Mouse (Mus musculus) left cerebral cortex, adult 9 months (tissue): ENCODE data around the gene Phf12.

Experiments used
- DNase-seq, 2 experiments: peaks; one replicate each; pipeline ENCODE4 v3.0.0; 2022; ENCODE audit warnings: low spot score in 2 of 2

Phf12 gene

GRCm38 (mm10) chr11:77982441-77982905, at the start of gene Phf12:
Phf12 (plus strand) TSS chr11:77982754.
- peak; percentile 100 for DNase-seq

- DNase-seq: no peak
These were observed 48.4 kb upstream of the Phf12 start for GRCm38 (mm10) chr11:77934111-77934521.

DNA sequence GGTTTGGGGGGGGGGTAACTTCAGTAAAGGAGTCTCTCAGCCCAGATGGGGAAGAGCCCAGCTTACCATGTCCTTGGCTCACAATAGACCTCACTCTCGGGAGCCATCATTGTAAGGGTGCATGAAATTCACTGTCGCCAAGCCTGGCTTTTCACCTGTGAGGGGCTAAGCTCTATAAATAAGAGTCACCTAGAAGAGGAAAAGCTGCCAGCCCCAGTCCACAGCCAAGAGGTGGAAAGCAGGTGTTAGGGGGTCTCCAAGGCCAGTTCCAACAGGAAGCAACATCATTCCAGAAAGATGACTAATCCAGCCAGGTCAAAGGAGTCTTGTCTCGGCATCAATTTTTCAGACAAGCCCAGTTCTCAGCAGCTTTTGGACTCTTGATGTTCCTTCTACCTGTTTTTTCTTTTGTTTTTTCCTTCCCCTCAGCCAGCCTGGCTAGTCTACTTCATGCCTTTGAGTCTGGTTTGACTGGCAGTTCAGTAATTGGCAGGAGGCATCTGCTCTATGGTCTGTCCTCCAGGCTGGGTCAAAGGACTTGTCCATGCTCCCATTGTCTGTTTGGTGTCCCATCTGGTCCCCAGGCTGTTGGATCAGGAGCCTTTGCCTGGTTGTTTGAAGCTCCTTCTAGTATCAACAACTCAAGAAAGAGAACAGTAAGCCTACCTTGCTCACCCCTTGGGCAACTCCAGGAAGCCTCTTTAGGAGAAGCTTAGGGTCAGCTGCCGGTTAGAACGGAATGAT, 47.8 kb upstream of the Phf12 start:
- DNase-seq: no peak

DNA sequence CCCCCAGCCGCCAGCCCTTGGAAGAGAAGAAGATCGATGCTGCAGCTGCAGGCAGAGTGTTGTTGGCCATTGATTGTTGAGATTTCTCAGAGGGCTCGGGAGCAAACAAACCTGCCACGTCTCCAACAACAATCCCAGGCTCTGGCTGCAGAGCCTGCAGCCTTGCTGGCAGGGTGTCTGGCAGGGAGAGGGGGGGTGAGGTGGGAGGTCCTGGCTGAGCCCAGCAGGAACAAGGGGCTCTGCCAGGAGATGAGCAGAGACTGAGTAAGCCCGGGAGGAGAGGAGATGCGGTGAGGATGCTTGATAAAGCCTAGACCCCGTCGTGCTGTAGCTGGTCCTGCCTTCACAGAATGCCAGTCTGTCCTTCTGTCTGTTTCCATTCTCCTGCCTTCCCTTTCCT, 45.7 kb upstream of the Phf12 start:
- no peak for DNase-seq

GRCm38 (mm10) chr11:77937649-77938410, 44.7 kb upstream of the Phf12 start:
- no peak for DNase-seq

DNA sequence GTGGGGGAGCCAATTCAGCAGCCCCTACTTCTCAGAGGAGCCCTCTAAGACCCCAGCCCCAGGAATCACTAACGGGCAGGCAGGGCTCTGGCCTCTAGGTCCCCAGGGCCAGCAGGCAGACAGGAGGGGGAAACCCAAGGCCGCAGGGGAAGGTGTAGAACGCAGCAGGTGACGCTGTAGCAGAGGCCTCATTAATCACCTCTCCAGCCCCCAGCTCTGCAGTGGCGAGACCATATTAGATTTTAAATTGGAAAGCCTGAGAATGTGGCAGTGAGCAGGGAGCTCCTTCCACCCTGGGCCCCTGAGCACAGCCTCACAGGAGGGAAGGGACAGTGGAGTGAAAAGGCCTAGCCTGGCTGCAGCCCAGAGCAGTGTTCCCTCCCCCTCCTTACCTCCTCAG, 40.3 kb upstream of the Phf12 start:
- DNase-seq: no peak

GRCm38 (mm10) chr11:77947860-77948259, 34.7 kb upstream of the Phf12 start:
- DNase-seq: no peak

DNA sequence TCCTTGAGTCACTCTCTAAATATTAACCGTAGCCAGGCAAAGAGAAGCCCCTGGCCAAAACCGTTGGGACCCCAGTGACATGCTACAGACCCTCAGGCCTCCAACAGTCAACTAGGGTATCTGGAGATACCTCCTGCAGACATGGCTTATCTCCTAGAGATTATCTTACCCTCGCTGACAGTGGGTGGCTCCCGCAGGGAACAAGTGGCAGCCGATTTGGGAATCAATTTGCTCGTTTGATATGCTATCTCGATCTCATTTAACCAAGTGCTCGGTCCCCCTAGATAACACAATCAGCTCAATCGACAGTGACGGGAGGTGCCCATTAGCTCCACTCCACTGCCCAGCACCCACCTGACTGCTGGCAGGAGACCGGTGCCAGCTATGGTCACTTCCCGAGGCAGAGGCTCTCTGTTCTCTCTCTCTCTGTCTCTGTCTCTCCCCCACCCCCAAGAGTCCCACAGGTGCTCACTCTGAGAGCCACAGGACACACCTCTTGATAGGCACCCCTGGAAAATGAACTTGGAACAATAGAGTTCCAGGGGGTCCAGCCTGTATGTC, 32.3 kb upstream of the Phf12 start:
- no peak for DNase-seq

GRCm38 (mm10) chr11:77950797-77951228, 31.7 kb upstream of the Phf12 start:
- peak in 1 of 2 experiments; percentile 64 for DNase-seq

DNA sequence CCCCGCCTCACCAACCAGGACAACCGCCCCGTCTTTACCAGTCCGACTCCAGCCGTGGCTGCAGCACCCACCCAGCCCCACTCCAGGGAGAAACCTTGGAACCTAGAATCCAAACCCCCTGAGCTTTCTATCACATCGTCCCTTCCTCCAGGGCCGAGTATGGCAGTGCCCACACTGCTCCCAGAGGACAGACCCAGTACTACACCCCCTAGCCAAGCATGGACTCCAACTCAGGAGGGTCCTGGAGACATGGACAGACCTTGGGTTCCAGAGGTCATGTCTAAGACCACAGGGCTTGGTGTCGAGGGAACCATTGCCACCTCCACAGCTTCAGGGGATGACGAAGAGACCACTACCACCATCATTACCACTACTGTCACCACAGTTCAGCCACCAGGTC, 28.9 kb upstream of the Phf12 start:
- no peak for DNase-seq

DNA sequence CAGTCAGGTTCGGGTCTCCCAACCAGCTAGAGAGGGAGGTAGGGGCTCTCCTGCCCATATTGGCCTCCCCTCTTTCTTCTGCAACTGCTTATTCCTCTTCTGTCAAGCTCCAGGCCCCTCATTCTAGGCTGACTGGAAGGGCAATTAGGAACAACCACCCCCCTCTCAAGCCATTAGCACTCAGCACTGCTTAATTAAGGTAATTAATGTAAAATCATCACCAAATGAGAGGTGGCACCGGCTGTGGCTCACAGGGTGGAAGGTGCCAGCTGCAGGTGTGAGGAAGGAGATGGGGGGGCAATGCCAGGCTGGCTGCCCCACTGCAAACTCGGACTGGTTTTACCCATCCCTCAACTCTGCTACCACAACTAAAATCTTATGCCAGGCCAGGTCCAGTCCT, 26.1 kb upstream of the Phf12 start:
- DNase-seq: no peak

- DNase-seq: no peak
These were observed 24.3 kb upstream of the Phf12 start for GRCm38 (mm10) chr11:77958268-77958667.

- no peak for DNase-seq
These were observed 23.6 kb upstream of the Phf12 start for GRCm38 (mm10) chr11:77958932-77959331.

- DNase-seq: peak in 1 of 2 experiments; percentile 81
These were observed 22.4 kb upstream of the Phf12 start for GRCm38 (mm10) chr11:77960199-77960598.

GRCm38 (mm10) chr11:77960898-77961297, 21.7 kb upstream of the Phf12 start:
- no peak for DNase-seq

GRCm38 (mm10) chr11:77962946-77963345, 19.6 kb upstream of the Phf12 start:
- DNase-seq: no peak

DNA sequence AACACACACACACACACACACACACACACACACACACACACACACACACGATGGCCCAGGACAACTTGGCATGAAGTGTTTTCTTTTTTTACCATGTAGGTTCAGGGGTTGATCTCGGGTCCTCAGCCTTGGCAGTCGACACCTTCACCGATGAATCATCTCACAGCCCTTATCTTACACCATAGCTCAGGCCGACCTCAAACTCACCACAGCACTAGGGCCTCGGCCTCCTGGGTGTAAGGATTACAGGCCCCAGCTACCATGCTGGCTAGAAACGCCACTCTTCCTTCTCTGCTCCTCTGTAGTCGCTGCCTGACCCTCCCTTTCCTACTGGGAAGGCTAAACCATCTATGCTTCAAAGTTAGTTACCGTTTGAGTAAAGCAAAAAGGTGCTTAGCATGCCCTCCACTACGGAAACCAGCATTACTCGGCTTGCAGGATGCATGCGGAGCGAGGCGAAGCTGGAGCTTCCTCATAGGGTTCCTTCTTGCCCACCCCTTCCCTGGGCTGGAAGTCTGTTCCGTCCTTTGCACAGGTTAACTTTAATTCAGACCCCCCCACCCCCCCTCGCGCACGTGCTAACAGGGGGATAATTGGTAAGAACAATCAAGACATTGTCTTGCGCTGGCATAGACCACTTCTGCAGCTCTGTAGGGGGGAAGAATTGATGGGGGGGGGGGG, 18.0 kb upstream of the Phf12 start:
- DNase-seq: no peak

DNA sequence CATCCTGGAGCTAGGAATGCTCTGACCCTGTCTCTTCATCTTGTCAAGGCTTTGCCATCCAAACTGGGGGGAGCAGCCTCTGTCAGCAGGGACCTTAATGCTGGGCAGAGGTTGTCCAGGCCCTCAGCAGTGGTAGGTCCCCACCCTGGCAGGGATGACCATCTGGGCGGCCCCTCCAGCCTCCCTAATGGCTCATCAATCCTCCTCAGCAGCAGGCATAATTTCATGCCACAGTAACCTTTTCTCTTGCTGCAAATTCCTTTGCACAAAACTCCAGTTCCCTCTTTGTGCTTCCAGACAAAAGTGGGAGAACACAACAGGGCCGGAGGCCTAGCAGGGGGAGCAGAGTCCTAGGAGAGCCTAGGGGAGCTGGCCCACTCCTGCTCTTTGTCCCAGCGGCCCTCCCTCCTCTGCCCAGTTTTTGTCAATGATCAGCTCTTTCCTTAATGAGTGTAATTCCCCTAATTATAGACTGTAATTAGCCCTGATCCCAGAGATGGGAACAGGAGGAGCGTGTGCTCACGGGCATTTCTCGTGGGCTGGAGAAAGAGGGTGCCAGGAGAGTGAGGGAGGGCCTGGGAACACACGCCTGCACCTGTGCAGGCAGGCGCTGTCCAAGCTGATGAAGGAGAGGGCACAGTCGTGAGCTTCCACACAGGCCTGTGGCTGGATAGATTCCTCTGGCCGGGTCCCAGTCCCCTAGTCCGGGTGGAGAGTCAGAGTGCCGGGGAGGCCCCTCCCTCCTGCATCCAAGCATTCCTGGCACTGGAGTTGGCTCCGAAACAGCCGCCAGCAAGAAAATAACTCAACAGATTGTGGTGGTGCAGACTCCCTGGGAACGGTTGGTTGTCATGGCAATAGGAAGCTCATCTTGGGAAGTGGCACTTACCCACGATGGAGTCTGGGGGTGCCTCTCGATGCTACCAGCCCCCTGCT, 17.2 kb upstream of the Phf12 start:
- DNase-seq: peak in 1 of 2 experiments; percentile 90

DNA sequence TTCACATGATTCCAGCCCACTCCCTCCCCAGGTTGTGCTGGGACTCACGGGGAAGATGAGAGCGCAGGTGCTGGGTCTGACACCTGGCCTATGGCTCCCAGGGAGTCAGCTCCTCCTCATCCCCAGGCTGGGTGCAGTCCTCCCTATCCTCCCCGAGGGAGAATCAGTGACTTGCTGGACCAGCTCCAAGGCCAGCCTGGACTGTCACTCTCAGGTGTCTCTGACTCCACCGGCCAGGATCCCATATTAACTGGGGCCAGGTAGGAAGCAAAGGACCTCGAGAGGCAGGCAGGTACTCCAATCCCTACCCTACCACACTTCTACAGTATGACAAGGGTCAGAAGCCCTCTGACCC, 16.5 kb upstream of the Phf12 start:
- no peak for DNase-seq

DNA sequence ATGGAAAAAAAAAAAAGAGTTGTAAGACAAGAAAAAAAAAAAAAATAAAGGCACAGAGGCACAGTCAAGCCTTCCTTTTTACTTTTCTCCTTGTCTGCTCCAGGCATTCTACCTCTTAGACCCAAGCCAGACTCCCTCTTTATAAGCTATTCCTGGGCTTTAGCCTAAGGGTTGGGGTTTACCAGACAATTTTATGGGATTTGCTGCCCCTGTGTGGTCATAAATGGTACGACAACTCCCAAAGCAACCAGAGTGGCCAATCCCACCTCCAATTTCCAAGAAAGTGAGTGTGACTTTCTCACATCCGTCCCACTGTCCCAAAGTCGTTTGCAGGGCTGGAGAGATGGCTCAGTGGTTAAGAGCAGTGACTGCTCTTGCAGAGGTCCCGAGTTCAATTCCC, 15.4 kb upstream of the Phf12 start:
- peak in 1 of 2 experiments; percentile 90 for DNase-seq

GRCm38 (mm10) chr11:77968786-77969185, 13.8 kb upstream of the Phf12 start:
- DNase-seq: no peak
